ENCODE assay signal across 29 mouse cellular contexts in genomic region chr17:66671287-66671686, GRCm38 (mm10).
DNase-seq lines count a peak whose midpoint lies in the region; ATAC-seq and TF ChIP-seq lines count a peak whose summit lies in the region.
"Had no signal": no experiment of that assay in that cellular context is flagged by ENCODE, and none has a peak within 500 bp of the region (broad histone marks: within the 10 kb centered on the region; RNA-seq: fewer than 3 reads in every experiment).

No protein-coding gene starts in this region.

- H3K27me3 ChIP-seq in intestine, embryonic 14.5 days (replicated peaks; ENCODE audit: control insufficient read depth, insufficient read depth, low read length) = no peaks in the 10 kb centered on the region
- no peaks in the 10 kb centered on the region for H3K27me3 ChIP-seq in intestine, postnatal 0 days (replicated peaks; ENCODE audit: control insufficient read depth, insufficient read depth, low read length)
- H3K27me3 ChIP-seq in midbrain, embryonic 13.5 days = no peaks in the 10 kb centered on the region
- H3K27me3 ChIP-seq in midbrain, embryonic 11.5 days (ENCODE audit: control insufficient read depth, insufficient read depth, low read length) = no peaks in the 10 kb centered on the region
- peaks cover 8% of the 10 kb centered on the region for H3K27me3 ChIP-seq in E14TG2a.4 (ENCODE audit: insufficient read depth, low read length)
- H3K27me3 ChIP-seq: embryonic facial prominence, embryonic 13.5 days; forebrain, embryonic 12.5 days; forebrain, embryonic 15.5 days; heart, embryonic 13.5 days; Patski had no signal

- no peak overlapping the region for H3K27ac ChIP-seq in intestine, embryonic 14.5 days (ENCODE audit: low read depth)
- no peak overlapping the region for H3K27ac ChIP-seq in intestine, postnatal 0 days (ENCODE audit: low read depth, low read length)
- H3K27ac ChIP-seq in midbrain, embryonic 13.5 days = no peak overlapping the region
- no peak overlapping the region for H3K27ac ChIP-seq in midbrain, embryonic 11.5 days (ENCODE audit: low read depth, low read length)
- H3K27ac ChIP-seq: embryonic facial prominence, embryonic 10.5 days; embryonic facial prominence, embryonic 13.5 days; forebrain, embryonic 12.5 days; forebrain, embryonic 15.5 days; heart, embryonic 13.5 days; hindbrain, embryonic 14.5 days; hindbrain, postnatal 0 days had no signal

- H3K4me3 ChIP-seq in intestine, embryonic 14.5 days (ENCODE audit: low read depth, low read length) = no peak overlapping the region
- H3K4me3 ChIP-seq in intestine, postnatal 0 days (ENCODE audit: low read depth, low read length) = no peak overlapping the region
- no peak overlapping the region for H3K4me3 ChIP-seq in midbrain, embryonic 13.5 days (replicated peaks)
- no peak overlapping the region for H3K4me3 ChIP-seq in midbrain, embryonic 11.5 days (ENCODE audit: low read depth, low read length)
- peak overlapping the region; percentile 32; the same call in 1 of the 2 replicates for H3K4me3 ChIP-seq in E14TG2a.4 (replicated peaks; ENCODE audit: low read length)
- H3K4me3 ChIP-seq: embryonic facial prominence, embryonic 10.5 days; embryonic facial prominence, embryonic 13.5 days; erythroblast, embryonic 14.5 days; forebrain, embryonic 12.5 days; forebrain, embryonic 15.5 days; heart, embryonic 13.5 days had no signal

- no peaks in the 10 kb centered on the region for H3K4me1 ChIP-seq in intestine, embryonic 14.5 days (replicated peaks; ENCODE audit: control insufficient read depth, insufficient read depth, low read length)
- no peaks in the 10 kb centered on the region for H3K4me1 ChIP-seq in intestine, postnatal 0 days (replicated peaks; ENCODE audit: control insufficient read depth, insufficient read depth, low read length)
- H3K4me1 ChIP-seq in midbrain, embryonic 13.5 days (replicated peaks) = peaks cover 15% of the 10 kb centered on the region
- H3K4me1 ChIP-seq in midbrain, embryonic 11.5 days (ENCODE audit: control insufficient read depth, insufficient read depth, low read length) = peaks cover 8% of the 10 kb centered on the region
- H3K4me1 ChIP-seq in E14TG2a.4 (replicated peaks; ENCODE audit: low read depth, low read length) = 0 out of 2 replicates have a peak, but pooled peaks cover 7% of the 10 kb centered on the region
- H3K4me1 ChIP-seq: heart, embryonic 13.5 days had no signal

- ATAC-seq in intestine, embryonic 14.5 days (replicated peaks; ENCODE audit: low FRiP score, low TSS enrichment, low read depth) = no peak
- no peak for ATAC-seq in intestine, postnatal 0 days
- ATAC-seq in midbrain, embryonic 13.5 days = peak; percentile 56; the same call in 1 of the 2 replicates
- no peak for ATAC-seq in midbrain, embryonic 11.5 days (ENCODE audit: low FRiP score)
- ATAC-seq: forebrain, embryonic 15.5 days; hindbrain, postnatal 0 days; inflammation-experienced regulatory T-cells, adult 6 months; Patski had no signal

- intact Hi-C loops in heart, postnatal 36 days (cut with DNase I) = loop anchor here (10.0 kb wide), 1 partner anchor 994 kb away; no protein-coding TSS in a partner anchor

- H3K9me3 ChIP-seq in intestine, embryonic 14.5 days (ENCODE audit: control insufficient read depth, low read length) = no peaks in the 10 kb centered on the region
- H3K9me3 ChIP-seq in intestine, postnatal 0 days (ENCODE audit: control insufficient read depth) = no peaks in the 10 kb centered on the region
- H3K9me3 ChIP-seq in midbrain, embryonic 13.5 days = no peaks in the 10 kb centered on the region
- H3K9me3 ChIP-seq in midbrain, embryonic 11.5 days (ENCODE audit: control insufficient read depth, low read length) = no peaks in the 10 kb centered on the region
- H3K9me3 ChIP-seq in E14TG2a.4 (ENCODE audit: low read length) = no peaks in the 10 kb centered on the region
- H3K9me3 ChIP-seq: embryonic facial prominence, embryonic 10.5 days; embryonic facial prominence, embryonic 13.5 days; forebrain, embryonic 12.5 days; forebrain, embryonic 15.5 days; heart, embryonic 13.5 days had no signal

- WGBS in intestine, embryonic 14.5 days = 82% methylated on average over 8 of the region's 8 CpGs
- 83% methylated on average over 8 of the region's 8 CpGs for WGBS in intestine, postnatal 0 days
- 34% methylated on average over 8 of the region's 8 CpGs for WGBS in midbrain, embryonic 13.5 days
- 46% methylated on average over 8 of the region's 8 CpGs for WGBS in midbrain, embryonic 11.5 days

- H3K9ac ChIP-seq in intestine, embryonic 14.5 days (ENCODE audit: low read length) = no peak overlapping the region
- H3K9ac ChIP-seq in intestine, postnatal 0 days (ENCODE audit: low read depth, low read length) = no peak overlapping the region
- no peak overlapping the region for H3K9ac ChIP-seq in midbrain, embryonic 13.5 days (replicated peaks)
- no peak overlapping the region for H3K9ac ChIP-seq in midbrain, embryonic 11.5 days (ENCODE audit: low read length)
- H3K9ac ChIP-seq: embryonic facial prominence, embryonic 13.5 days; forebrain, embryonic 12.5 days; forebrain, embryonic 15.5 days; heart, embryonic 13.5 days; hindbrain, embryonic 14.5 days had no signal

- no peaks in the 10 kb centered on the region for H3K36me3 ChIP-seq in intestine, embryonic 14.5 days (ENCODE audit: control insufficient read depth, insufficient read depth, low read length)
- no peaks in the 10 kb centered on the region; the same call in 1 of the 2 replicates for H3K36me3 ChIP-seq in intestine, postnatal 0 days (ENCODE audit: control insufficient read depth, insufficient read depth)
- no peaks in the 10 kb centered on the region for H3K36me3 ChIP-seq in midbrain, embryonic 13.5 days
- no peaks in the 10 kb centered on the region for H3K36me3 ChIP-seq in midbrain, embryonic 11.5 days (ENCODE audit: control insufficient read depth, insufficient read depth, low read length)
- no peaks in the 10 kb centered on the region for H3K36me3 ChIP-seq in E14TG2a.4 (ENCODE audit: insufficient read depth, low read length)
- H3K36me3 ChIP-seq: embryonic facial prominence, embryonic 10.5 days; forebrain, embryonic 12.5 days; forebrain, embryonic 15.5 days; G1E had no signal

- H3K4me2 ChIP-seq in intestine, embryonic 14.5 days (ENCODE audit: low read length) = no peak overlapping the region
- no peak overlapping the region for H3K4me2 ChIP-seq in intestine, postnatal 0 days (replicated peaks; ENCODE audit: low read depth)
- no peak overlapping the region for H3K4me2 ChIP-seq in midbrain, embryonic 13.5 days (replicated peaks)
- H3K4me2 ChIP-seq in midbrain, embryonic 11.5 days = no peak overlapping the region
- H3K4me2 ChIP-seq: embryonic facial prominence, embryonic 13.5 days; forebrain, embryonic 12.5 days; forebrain, embryonic 15.5 days; heart, embryonic 13.5 days; hindbrain, embryonic 14.5 days had no signal

- peak; percentile 36 for DNase-seq in heart, adult 11 months
- no peak for DNase-seq in heart, postnatal 36 days
- peak; percentile 21 for DNase-seq in intestine, embryonic 14.5 days (ENCODE audit: low spot score)
- DNase-seq in midbrain, embryonic 11.5 days (ENCODE audit: low spot score, missing footprints) = no peak
- no peak for DNase-seq in gastrocnemius, adult 18-20 months (ENCODE audit: low spot score)
- DNase-seq: adrenal gland, postnatal 10 days; adrenal gland, postnatal 36 days; cerebellum, adult 11-12 months; cerebellum, adult 8-10 months; cerebellum, postnatal 10 days; cerebellum, postnatal 36 days; embryo, embryonic 11 days; gastrocnemius, postnatal 10 days; gastrocnemius, postnatal 36 days; heart, postnatal 14 days had no signal

- TF ChIP-seq CTCF in intestine, postnatal 0 days (IDR thresholded peaks at IDR 0.05; ENCODE audit: low read depth) = no peak
- TF ChIP-seq CTCF in E14TG2a.4 (conservative IDR thresholded peaks at IDR 0.05; ENCODE audit: low read length) = no peak

Comparison
In these comparisons a context has a peak if more than half of its experiments do, and no peak if none do; other contexts are left out.
1. DNase-seq: peak in heart, adult 11 months (single experiment) and intestine, embryonic 14.5 days (single experiment); none in heart, postnatal 36 days (0 of 2), midbrain, embryonic 11.5 days (single experiment) and gastrocnemius, adult 18-20 months (single experiment).